Comparison of ENCODE assay signal across 15 mouse cellular contexts in genomic region chr14:121660918-121661317, GRCm38 (mm10).
DNase-seq lines count a peak whose midpoint lies in the region; ATAC-seq and TF ChIP-seq lines count a peak whose summit lies in the region.
"Had no signal": no experiment of that assay in that cellular context is flagged by ENCODE, and none has a peak within 500 bp of the region (broad histone marks: within the 10 kb centered on the region; RNA-seq: fewer than 3 reads in every experiment).

No protein-coding gene starts in this region.

- H3K4me1 ChIP-seq in heart, embryonic 16.5 days (ENCODE audit: control insufficient read depth, insufficient read depth, low read length): peaks cover 10% of the 10 kb centered on the region
- peaks cover 30% of the 10 kb centered on the region for H3K4me1 ChIP-seq in heart, embryonic 10.5 days
- peaks cover 1% of the 10 kb centered on the region; the same call in 1 of the 2 replicates for H3K4me1 ChIP-seq in cortical plate, adult 2 months (ENCODE audit: control insufficient read depth, insufficient read depth, low read length)
- H3K4me1 ChIP-seq: embryonic facial prominence, embryonic 15.5 days; forebrain, embryonic 13.5 days; liver, embryonic 15.5 days; midbrain, embryonic 10.5 days had no signal

- no peak for TF ChIP-seq CTCF in cortical plate, adult 2 months (IDR thresholded peaks at IDR 0.05; ENCODE audit: extremely low read depth, insufficient read depth, low read length)

- no peak overlapping the region for H3K9ac ChIP-seq in heart, embryonic 16.5 days (ENCODE audit: low read length)
- H3K9ac ChIP-seq: embryonic facial prominence, embryonic 15.5 days; forebrain, embryonic 13.5 days; liver, embryonic 15.5 days had no signal

- H3K9me3 ChIP-seq in heart, embryonic 16.5 days (replicated peaks; ENCODE audit: control insufficient read depth, low read length): 0 out of 2 replicates have a peak, but pooled peaks cover under 1% of the 10 kb centered on the region
- no peaks in the 10 kb centered on the region for H3K9me3 ChIP-seq in heart, embryonic 10.5 days
- H3K9me3 ChIP-seq: embryonic facial prominence, embryonic 15.5 days; forebrain, embryonic 13.5 days; limb, embryonic 10.5 days; liver, embryonic 15.5 days; midbrain, embryonic 10.5 days had no signal

- ATAC-seq in heart, embryonic 16.5 days (replicated peaks; ENCODE audit: extremely low read depth, insufficient read depth, low FRiP score): no peak
- ATAC-seq: forebrain, embryonic 13.5 days had no signal

- 42% methylated on average over 8 of the region's 8 CpGs for WGBS in heart, embryonic 16.5 days
- 23% methylated on average over 8 of the region's 8 CpGs for whole genome bisulfite sequencing in heart, embryonic 10.5 days
- WGBS in large intestine, adult 2 months: 19% methylated on average over 8 of the region's 8 CpGs

- 0 out of 2 replicates have a peak, but pooled peaks cover under 1% of the 10 kb centered on the region for H3K36me3 ChIP-seq in heart, embryonic 16.5 days (ENCODE audit: control insufficient read depth, insufficient read depth)
- 0 out of 2 replicates have a peak, but pooled peaks cover 9% of the 10 kb centered on the region for H3K36me3 ChIP-seq in heart, embryonic 10.5 days
- H3K36me3 ChIP-seq: embryonic facial prominence, embryonic 15.5 days; limb, embryonic 10.5 days; liver, embryonic 15.5 days; midbrain, embryonic 10.5 days had no signal

- TF ChIP-seq POLR2A in cortical plate, adult 2 months (IDR thresholded peaks at IDR 0.05; ENCODE audit: extremely low read depth, insufficient read depth, low read length): no peak

- no peak overlapping the region for H3K4me2 ChIP-seq in heart, embryonic 16.5 days (ENCODE audit: low read depth, low read length)
- H3K4me2 ChIP-seq: embryonic facial prominence, embryonic 15.5 days; forebrain, embryonic 13.5 days; liver, embryonic 15.5 days had no signal

- no peak overlapping the region for H3K4me3 ChIP-seq in heart, embryonic 16.5 days (ENCODE audit: low read length)
- H3K4me3 ChIP-seq in heart, embryonic 10.5 days: no peak overlapping the region
- no peak overlapping the region for H3K4me3 ChIP-seq in cortical plate, adult 2 months (ENCODE audit: insufficient read depth, low read length)
- H3K4me3 ChIP-seq: embryonic facial prominence, embryonic 15.5 days; forebrain, embryonic 13.5 days; limb, embryonic 10.5 days; liver, embryonic 15.5 days; midbrain, embryonic 10.5 days had no signal

- no peak for DNase-seq in heart, embryonic 10.5 days (ENCODE audit: low spot score)
- DNase-seq in large intestine, adult 2 months (ENCODE audit: low read depth, low spot score): peak; percentile 10
- DNase-seq in lung, postnatal 36 days: peak; percentile 84
- DNase-seq in adrenal gland, adult 8-10 months: no peak
- no peak for DNase-seq in embryo, embryonic 9.5 days (ENCODE audit: extremely low spot score)
- DNase-seq: cerebellum, postnatal 36 days; kidney, postnatal 10 days; right cerebral cortex, postnatal 4 days had no signal

- 0 out of 2 replicates have a peak overlapping the region, but pooled peaks have one; percentile 30 for H3K27ac ChIP-seq in heart, embryonic 16.5 days (ENCODE audit: low read length)
- no peak overlapping the region for H3K27ac ChIP-seq in heart, embryonic 10.5 days
- H3K27ac ChIP-seq in cortical plate, adult 2 months (ENCODE audit: insufficient read depth, low read length): peak overlapping the region; percentile 62
- H3K27ac ChIP-seq: embryonic facial prominence, embryonic 15.5 days; forebrain, embryonic 13.5 days; limb, embryonic 10.5 days; liver, embryonic 15.5 days; midbrain, embryonic 10.5 days had no signal

- H3K27me3 ChIP-seq in heart, embryonic 16.5 days (ENCODE audit: control insufficient read depth, insufficient read depth, low read length): no peaks in the 10 kb centered on the region
- no peaks in the 10 kb centered on the region for H3K27me3 ChIP-seq in heart, embryonic 10.5 days (ENCODE audit: insufficient read depth, poor library complexity, severe bottlenecking)
- H3K27me3 ChIP-seq: embryonic facial prominence, embryonic 15.5 days; forebrain, embryonic 13.5 days; liver, embryonic 15.5 days had no signal

Comparison
In these comparisons a context has a peak if more than half of its experiments do, and no peak if none do; other contexts are left out.
1. DNase-seq: peak in large intestine, adult 2 months (single experiment) and lung, postnatal 36 days (single experiment); none in heart, embryonic 10.5 days (single experiment), adrenal gland, adult 8-10 months (single experiment) and embryo, embryonic 9.5 days (single experiment).